Mouse (Mus musculus): ENCODE data around the gene Scd2. TPM values are rescaled to one million over a fixed set of nuclear protein-coding genes. Genes with fewer than 3 reads are reported as not detected.
A peak's percentile ranks its signal among the peaks of the same experiment; 100 is the strongest.
"Not testable (repeated sequence)": the region's sequence is repeated elsewhere in the genome, so short reads cannot be mapped to it uniquely, and the experiment has no call there.

Scd2 gene
- total RNA-seq (2021), result 10 to 100 TPM; 78.1 to 82.1 TPM

DNA sequence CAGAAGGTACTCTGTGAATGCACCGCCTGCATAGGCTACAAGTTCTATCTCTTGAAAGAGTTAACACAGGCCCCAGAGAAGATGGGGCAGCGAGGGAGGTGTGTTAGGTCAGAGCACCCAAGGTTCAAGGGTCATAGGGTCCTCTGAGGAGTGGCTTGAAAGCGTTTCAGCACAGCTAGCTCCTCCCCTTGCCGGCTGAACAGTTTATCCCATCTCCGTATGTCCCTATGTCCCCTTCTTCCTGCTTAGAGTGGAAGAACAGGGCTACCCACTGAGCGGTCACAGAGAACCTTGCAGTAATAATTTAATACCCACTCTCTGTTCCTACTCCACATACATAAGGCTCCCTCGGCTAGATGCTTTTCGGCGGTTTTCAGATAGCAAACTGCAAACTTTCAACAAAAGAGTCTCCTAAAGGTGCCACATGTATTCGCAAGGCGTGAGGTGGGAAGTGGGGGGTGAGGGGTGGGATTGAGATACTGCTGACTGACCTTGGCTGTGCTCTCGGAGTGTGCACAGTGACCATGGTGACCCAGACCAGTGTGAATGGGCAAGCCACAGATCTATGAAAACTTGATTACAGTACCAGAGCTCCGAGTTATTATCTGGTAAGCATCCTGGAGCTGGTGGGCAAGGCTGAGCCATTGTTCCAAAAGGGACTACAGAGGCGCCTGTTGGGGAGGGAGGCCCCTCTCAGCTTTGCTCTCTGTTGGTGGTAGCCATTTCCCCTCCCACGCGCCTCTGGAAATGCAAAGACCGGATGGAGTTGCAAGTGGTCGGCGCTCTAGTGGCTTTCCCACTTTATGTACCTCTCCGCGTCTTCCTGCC is at the start of gene Scd2:
Gene Scd2 (plus strand): TSS at position 734 of the 828 bp plus-strand sequence.
- DNase-seq, result peak; percentile 25

DNA sequence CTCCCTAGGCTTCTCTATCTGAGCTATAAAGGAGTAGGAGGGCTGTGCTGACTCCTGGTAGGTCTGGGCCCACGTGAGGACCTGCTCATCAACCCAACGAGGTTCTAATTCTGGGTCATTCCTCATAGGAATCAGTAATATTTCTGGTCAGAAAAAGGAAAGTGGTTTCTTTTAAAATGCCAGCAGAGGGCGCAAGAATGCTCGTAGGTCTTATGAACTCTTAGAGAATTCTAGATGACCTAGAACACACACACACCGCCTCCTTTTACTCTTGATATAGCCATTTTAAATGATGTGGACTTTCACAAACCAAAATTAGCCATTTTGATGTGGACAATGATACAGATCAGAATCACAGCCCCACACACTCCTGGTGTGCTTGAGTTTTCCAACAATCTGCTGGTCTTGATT is 47.7 kb upstream of the Scd2 start:
- DNase-seq, result peak; percentile 50

DNA sequence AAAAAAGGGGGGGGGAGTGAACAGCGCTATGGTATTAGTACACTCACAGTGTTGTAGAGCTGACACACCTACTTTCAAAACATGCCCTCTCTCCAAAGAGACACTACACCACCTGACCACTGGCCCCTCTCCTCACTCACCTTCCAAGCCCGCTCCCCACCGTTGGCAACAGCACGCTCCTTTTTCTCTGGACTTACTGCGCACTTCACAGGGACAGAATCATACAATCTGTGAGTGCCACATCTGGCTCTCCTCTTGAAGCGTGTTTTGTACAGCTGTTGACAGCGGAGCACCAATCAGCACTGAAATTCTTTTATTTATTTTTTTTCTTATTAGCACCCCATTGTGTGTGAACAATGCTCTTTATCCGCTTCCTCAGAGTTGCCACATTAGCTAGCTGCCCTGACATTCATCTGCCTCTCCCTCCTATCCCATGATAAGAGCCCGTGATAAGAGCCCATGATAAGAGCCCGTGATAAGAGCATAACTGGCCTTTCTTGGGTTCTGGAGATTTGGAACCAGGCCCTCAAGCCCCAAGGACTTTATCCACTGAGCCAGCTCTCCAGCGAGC is 47.0 kb upstream of the Scd2 start:
- no peak for DNase-seq

DNA sequence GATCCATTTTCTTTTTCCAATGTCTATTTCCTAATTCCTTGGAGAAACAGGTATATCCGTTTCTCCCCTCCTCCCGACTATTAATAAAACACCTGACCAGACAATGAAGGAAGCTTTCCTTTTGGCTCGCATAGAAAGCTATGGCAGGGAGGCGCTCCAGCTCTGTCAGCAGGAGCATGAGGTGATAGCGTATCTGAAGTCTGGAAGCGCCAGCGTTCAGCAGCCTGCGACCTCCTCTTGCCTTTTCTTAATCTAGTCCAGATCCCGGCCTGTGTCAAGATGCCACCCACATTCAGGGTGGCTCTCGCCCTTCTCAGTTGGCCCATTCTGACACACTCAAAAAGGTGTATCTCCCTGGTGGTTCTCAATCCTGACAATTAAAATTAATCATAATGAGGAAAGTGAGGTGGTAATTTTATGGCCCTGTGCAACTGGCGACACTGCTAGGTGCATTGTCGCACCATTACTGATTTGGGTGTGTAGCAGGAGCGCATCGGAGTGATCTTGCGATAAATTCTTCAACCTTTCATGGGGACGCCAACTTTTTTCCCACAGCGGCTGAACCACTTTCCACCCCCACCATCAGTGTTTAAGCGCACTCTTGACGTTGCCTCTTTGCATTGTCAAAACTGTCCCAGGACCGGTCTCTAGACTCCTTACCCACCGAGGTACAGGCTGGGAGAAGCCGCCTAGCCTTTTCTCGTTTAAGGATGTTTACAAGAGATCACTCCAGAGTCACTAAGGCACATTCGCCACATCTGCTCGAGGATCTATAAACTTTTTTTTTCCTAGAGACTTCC is 46.0 kb upstream of the Scd2 start:
- no peak for DNase-seq

DNA sequence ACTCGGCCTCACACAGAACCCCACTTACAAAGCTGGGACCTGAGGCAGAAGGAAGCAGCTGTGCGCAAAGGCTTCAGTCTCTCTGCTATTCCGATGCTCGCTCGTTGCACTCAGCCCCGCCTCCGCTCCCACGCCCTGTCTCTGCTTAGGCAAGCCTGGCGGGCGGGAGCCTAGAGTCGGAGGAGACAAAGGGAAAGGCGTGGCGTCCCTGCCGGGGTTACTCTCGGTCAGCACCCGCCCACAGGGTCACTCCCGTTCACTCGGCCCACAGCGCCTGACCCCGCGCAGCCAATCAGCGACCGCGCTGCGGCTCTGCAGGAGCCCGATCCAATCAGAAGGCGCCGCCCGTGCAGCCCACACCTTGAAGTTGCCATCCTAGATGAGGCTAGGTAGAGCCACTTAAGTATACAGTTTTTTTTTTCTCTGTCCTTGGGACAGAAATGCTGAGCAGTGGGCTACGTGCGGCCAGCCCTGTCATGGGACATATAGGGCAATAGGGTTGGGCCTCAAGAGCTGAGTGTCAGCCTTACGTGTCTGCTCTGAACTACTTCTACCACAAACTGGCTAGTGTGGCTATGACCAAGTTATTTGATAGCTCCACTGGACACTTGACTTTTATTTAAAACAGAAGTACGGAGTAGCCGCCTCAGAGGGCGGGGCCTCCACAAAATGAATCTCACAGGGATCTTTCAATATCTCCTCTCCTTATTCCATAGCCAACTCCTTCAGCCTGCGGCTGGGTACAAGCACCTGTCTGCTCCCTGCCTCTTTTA is 45.2 kb upstream of the Scd2 start:
- peak; percentile 96 for DNase-seq

DNA sequence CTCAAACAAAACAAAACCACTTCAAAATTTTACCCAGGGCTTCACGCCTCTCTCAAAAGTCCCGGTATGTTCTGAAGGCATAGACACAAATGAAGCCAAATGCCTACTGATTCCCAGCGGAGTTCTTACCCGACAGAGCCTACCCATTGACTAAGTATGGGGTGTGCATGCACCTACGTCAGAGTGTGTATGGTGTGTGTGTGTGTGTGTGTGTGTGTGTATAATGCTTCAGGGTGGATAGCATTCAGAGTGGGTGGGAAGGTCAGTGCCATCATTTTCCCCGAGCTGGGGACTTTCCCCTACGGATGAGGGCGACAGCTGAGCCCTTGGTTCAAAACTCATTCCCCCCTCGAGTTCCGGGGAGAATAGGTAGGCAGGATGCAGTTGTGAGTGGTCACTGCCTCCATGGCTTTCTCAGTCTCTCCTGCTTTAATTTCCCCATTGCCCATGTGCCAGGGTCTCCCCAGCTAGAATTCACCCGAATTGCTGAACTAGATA is 44.6 kb upstream of the Scd2 start:
- DNase-seq, result no peak

DNA sequence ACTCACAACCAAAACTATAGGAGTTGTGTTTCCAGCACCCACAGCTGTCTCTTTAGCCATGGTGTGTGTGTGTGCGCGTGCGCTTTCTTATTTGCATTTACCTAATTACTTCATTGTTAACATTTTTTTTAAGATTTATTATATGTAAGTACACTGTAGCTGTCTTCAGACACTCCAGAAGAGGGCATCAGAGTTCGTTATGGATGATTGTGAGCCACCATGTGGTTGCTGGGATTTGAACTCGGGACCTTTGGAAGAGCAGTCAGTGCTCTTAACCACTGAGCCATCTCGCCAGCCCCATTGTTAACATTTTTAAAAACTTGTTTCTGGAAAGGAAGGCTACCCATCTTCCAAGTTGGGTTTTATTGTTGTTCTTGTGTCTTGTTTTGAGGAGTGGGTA is 42.3 kb upstream of the Scd2 start:
- not testable (repeated sequence) for DNase-seq

DNA sequence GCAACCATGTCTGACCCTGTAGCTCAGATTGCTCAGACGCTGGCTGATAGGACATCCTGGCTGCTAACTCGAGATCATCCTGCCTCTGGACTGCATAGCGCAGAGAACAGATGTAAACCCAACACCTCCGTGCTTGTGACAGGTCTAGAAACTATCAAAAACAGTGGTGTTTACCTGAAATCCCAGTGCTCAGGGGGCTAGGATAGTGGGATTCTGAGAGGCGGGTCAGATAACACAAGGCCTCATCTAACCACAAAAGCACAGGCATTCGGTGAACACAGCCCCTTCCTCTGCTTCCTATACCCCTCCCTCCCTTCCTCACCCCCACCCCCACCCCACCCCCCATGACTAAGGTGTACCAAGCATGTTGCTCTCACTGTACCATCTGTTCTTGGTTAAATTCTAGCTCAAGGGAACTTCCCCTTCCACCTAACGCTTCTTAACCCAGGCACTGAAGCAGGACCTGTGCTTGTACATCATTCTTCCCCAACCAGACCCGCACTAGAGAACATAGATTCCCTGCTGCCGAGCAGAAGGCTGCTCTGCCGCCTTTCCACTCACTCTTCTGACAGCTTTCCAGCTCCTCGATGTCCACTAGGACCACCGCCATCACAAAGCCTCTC is 41.4 kb upstream of the Scd2 start:
- DNase-seq, result no peak

DNA sequence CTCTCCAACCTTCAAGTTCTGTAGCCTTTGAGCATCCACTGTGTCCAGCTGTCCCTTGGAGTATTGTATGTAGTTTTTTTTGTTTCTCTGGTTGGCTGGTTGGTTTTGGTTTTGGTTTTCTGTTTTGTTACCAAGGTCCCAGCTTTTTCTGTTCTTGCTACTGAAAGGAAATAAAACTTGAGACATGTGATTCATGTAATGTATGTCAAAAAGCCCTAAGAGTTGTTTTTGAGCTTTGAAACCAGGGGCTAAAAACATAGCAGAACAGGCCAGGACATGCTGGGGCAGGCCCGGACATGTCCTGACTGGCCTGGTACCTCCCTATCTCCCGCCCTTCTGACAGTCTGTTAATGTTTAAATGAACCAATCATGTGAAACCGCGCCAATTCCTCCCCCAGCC is 39.4 kb upstream of the Scd2 start:
- not testable (repeated sequence) for DNase-seq

DNA sequence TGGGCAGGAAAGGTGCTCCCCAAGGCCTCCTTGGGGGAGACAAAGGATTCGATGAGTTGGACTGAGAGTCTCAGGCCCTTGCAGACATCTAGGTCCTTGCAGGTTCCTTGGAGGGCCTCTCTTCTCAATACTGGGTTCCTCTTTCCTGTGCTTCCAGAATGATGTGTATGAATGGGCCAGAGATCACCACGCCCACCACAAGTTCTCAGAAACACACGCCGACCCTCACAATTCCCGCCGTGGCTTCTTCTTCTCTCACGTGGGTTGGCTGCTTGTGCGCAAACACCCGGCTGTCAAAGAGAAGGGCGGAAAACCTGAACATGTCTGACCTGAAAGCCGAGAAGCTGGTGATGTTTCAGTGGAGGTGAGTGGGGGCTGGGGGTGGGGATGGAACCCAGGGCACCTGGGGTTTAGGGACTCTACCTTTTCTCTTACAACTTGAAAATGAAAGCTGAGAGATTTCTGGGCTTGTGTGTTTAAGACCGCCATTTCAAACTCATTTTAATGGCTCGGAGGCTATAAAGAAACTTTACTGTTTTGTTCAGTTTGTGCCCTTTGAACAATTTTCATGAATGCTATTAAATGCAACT is 36.0 kb upstream of the Scd2 start:
- no peak for DNase-seq

DNA sequence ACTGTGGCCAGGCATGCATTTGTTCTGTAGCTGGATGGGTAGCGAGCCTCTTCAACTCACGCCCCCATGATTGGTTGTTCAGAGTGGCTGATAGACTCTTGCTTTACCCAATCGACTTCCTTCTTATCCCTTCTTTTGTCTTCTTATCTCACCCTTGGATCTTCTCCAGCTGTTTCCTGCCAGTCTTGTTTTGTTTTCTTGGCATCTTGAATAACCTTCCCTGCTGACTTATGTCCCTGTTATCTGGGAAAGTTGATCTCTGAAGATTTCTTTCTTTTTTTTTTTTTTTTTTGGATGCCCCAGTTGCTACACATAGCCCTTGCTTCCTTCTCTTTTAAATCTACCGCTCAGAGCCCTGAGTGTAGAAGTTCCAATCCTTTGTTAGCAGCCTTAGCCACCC is 34.0 kb upstream of the Scd2 start:
- no peak for DNase-seq

DNA sequence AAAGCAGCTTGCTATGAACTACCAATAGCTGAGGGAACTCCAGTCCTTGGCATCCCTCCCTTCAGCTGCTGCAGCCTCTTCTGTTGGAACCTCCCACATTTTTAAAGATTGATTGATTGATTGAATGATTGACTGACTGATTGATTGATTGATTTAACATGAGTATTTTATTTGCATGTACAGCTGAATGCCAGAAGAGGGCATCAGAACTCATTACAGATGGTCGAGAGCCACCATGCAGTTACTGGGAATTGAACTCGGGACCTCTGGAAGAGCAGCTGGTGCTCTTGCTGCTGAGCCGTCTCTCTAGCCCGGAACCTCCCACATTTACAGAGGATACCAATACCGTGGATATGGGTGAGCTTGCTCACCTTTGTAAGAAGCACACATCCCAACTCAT is 33.0 kb upstream of the Scd2 start:
- DNase-seq, result no peak

DNA sequence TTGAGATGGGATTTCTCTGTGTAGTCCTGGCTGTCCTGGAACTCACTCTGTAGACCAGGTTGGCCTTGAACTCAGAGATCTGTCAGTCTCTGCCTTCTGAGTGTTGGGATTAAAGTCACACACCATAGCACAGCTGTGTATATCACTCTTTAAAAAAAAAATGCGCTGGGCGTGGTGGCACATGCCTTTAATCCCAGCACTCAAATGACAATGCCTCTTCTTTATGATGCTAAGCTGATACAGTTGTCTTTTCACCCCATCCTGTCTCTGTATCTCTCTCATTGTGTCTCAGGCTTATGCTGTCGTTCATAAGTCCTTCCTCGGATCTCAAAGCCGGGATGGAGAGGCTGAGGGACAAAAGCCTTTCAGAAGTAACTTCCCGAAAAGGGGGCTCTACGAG is 31.7 kb upstream of the Scd2 start:
- DNase-seq, result no peak

DNA sequence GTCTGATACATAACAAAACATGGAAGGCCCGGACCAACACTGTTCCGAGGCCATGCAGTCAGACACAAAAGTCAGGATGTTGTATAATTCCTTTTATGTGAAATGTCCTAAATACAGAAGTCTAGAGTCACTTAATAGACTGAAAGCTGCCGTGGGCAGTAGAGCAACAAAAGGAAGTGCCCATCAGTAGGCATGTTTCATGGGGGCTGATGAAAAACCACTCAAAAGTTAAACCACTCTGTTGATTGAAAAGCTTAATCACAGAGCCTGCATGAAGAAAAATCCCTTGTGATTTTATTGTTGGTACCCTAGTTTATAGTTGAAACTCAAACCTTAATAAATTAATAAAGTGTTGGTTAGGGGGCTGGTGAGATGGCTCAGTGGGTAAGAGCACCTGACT is 29.9 kb upstream of the Scd2 start:
- DNase-seq, result no peak

DNA sequence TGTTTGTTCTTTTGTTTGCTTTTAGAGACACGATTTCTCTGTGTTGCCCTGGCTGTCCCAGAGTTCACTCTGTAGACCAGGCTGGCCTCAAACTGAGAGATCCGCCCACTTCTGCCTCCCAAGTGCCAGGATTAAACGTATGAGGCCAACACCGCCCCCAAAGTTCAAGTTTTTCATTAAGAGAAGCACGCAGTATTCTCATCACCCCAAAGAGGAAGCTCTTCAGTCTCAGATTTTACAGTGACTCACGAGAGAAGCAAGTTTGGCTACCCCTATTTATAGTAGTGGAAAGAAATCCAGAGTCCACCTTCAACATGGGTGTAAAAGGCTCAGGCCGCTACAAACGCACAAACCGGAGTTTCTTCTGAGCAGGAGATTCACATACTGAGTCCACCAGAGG is 29.2 kb upstream of the Scd2 start:
- DNase-seq, result no peak

DNA sequence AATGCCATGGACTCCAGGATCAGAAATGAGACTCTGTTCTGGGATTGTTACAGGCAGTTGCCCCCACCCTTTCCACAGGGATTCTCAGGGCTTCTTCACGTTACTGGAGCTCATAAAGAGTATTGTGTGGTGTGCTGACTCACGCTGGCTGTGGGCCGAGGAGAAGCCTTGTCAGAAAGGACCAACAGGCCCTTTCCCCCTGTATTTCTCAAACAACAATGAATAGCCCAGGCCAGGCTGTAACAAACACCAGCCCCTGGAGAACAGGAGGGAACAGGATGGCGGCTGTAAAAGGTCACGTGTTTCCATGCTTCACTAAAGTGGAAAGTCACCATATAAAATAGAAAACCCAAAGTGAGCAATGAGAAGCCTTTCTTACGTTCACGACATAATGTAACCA is 28.2 kb upstream of the Scd2 start:
- no peak for DNase-seq

DNA sequence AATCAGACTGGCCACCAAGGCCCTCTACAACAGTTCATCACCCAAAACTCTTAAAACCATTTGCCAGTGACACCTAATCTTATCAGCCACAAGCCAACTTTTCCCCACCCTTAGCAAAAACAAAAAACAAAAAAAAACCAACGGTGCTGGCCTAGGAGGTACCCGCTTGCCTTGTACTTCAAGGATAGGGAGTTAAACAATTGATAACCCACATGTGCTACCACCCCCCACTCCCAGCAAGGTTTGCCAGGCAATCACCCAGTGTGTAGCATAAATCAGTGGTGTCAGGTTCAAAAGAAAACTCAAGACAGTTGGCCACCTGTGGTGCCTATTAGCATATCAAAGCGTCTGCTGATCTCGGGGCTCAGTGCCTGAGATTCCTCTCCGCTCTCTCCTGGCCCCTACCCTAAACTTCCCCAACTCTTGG is 27.6 kb upstream of the Scd2 start:
- no peak for DNase-seq

DNA sequence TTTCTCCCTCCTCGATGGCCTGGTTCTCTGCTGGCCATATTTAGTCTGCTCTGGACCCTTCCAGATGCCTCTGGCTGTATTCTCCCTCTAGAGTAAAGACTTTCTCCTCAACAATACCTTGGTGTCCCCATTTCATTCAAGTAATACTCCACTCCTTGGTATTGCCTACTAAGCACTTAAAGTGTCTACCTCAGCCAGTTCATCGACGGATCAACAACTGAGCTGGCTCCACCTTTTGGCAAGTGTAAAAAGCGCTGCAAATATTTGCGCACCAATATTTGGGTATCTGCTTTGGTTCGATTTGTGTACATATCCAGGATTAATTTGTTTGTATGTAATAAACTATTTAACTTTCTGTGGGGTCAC is 27.0 kb upstream of the Scd2 start:
- no peak for DNase-seq

DNA sequence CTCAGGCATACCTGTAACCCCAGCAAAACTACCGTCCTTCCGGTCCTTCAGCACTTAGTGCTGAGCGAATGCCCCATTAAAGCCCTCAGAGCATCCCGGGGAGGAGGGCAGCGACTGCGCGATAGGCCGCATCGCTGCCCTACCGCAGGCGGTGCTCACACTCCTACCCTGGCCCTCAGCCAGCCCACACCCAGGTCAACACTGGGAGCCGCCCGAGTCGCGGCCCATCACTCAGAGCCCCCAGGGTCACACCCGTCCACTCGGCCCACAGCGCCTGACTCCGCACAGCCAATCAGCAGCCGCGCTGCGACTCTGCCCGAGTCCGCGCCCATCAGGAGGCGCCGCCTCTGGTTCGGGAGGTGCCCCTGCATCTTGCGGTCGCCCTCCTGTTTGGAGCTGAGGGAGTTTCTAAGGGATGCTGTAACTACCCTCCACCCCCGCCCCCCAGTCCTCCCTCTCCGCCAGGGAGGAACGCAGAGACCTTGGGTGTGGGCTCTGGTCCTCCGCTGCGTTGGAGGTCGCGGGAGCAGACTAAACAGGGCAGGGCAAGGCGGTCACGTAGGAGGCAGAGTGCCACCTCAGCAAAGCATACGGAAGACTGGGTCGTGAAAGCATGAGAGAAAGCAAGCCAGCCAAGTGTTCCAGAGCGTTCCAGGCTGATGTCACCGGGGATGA is 26.5 kb upstream of the Scd2 start:
- DNase-seq, result peak; percentile 84

DNA sequence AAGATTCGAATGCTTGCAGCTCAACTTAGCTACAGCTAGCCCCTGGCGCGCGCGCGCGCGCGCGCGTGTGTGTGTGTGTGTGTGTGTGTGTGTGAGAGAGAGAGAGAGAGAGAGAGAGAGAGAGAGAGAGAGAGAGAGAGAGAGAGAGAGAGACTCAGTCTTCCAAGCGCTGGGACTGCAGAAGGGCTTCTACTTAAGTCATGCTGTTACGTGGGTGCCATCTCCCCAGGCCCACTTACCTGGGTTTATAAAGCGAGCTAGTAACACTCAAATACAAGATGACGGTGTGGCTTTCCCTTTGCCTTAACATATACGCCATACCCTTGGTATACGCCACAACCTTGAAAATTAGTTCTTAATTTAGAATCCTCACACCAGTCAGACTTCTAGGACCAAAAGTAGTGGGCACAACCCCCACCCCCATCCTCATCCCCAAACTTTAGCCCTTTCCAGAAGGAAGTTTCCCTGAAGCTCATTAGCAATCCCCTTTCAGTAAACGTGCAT is 25.9 kb upstream of the Scd2 start:
- no peak for DNase-seq

DNA sequence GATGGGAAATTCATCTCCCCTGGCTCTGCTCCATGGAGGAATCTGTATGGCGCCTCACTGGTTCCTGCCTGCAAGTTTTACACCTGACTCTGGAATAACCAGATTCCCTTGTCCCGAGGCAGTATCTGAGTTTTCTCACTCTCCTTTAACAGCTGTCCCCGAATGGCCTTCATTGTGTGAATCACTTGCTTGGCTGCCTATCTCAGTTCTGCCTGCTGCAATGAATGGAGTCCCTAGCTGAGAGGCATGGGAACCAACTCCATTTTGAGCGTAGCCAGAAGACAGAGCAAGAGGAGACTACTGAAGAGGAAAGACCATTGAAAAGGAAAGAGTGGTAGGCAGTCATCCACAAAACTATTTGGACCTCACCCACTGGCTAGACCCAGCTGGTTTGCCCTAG is 19.8 kb upstream of the Scd2 start:
- no peak for DNase-seq
